Mouse (Mus musculus) embryonic fibroblast, embryonic 13.5 days (primary cell): ENCODE data around the gene Olfr119. TPM values are rescaled to one million over a fixed set of nuclear protein-coding genes. Genes with fewer than 3 reads are reported as not detected.
"Not testable (repeated sequence)": the region's sequence is repeated elsewhere in the genome, so short reads cannot be mapped to it uniquely, and the experiment has no call there.

ENCODE experiments used
- H3K27ac ChIP-seq: 2 replicates; pipeline ENCODE4 v1.5.1; 2012; ENCODE audit warnings: low read length, control low read depth, inconsistent platforms; ENCODE audit not compliant: insufficient read depth
- H3K4me1 ChIP-seq: 2 replicates; pipeline ENCODE4 v1.6.1; 2011; ENCODE audit warnings: low read length; ENCODE audit not compliant: control insufficient read depth, insufficient read depth
- H3K4me3 ChIP-seq: 2 replicates; pipeline ENCODE4 v1.5.1; 2011; ENCODE audit warnings: mild to moderate bottlenecking, control low read depth, low read length; ENCODE audit not compliant: insufficient read depth
- CTCF ChIP-seq: IDR thresholded peaks from 2 replicates; pipeline ENCODE4 v1.5.1; 2011; ENCODE audit warnings: mild to moderate bottlenecking, control low read depth, low read length, moderate library complexity, borderline replicate concordance; ENCODE audit not compliant: insufficient read depth
- POLR2A ChIP-seq: IDR thresholded peaks from 2 replicates; pipeline ENCODE4 v1.6.1; 2011; ENCODE audit warnings: low read depth, mild to moderate bottlenecking, control low read depth, low read length, moderate library complexity
- polyA plus RNA-seq: library from polyadenylated mRNA; stranded (reverse); fragments of >200 nt; gene quantifications from 2 replicates; pipeline ENCODE4 v1.2.4, GENCODE M21; 2011; ENCODE audit warnings: low read depth; ENCODE audit not compliant: missing spikeins, insufficient read length

Gene Olfr119
- polyA plus RNA-seq, result not detected in 2 replicates

DNA sequence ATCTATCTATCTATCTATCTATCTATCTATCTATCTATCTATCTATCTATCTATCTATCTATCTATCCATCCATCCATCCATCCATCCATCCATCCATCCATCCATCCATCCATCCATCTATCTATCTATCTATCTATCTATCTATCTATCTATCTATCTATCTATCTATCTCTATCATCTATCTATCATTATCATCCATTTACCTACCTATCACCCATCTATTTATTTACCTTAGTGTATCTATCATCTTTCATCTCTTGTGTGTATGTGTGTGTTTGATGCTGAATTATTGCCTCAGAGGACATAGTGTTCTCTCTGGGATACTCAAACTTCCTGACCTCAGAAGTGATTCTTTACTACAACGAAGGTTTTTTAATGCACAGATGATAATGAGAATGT, at the start of gene Olfr119:
Gene Olfr119, plus strand, starts transcription at position 301 of the 400 bp plus-strand sequence.
- H3K27ac ChIP-seq, H3K4me1 ChIP-seq, H3K4me3 ChIP-seq: not testable (repeated sequence)

- no peak within 1 kb of the TSS for H3K27ac ChIP-seq
- H3K4me1 ChIP-seq, result no peaks in the 10 kb centered on the region
- no peak for TF ChIP-seq CTCF
- no peak for TF ChIP-seq POLR2A
- H3K4me3 ChIP-seq, result no peak within 1 kb of the TSS
Measured at GRCm38 (mm10) chr17:37663682-37664081, 32.7 kb upstream of the Olfr119 start, which contains the start of gene Olfr117. Olfr117 (minus strand) TSS chr17:37663782.

GRCm38 (mm10) chr17:37666688-37667087, 29.7 kb upstream of the Olfr119 start, which contains the start of gene Olfr118:
Olfr118 (plus strand) TSS chr17:37666988.
- H3K27ac ChIP-seq, result no peak within 1 kb of the TSS
- TF ChIP-seq POLR2A (no peak), CTCF (no peak)
- no peaks in the 10 kb centered on the region for H3K4me1 ChIP-seq
- H3K4me3 ChIP-seq, result no peak within 1 kb of the TSS

DNA sequence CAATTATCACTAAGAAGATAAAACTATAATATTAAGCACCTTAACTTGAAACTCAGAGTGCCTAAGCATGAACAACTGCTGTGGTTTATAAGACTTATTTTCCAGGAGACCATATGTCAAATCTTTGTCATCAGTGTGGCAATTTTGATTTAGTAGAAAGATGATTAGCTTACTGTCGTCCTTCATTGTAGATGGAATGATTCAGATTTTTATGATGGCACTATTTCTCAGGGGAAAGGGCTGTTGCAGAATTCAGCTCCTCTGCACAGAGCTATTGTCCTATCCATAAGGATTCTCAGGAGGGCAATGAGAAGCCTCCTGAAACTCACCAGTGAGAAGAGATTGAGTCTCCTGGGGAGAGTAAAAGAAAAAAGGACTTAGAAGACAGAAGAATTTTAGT, 25.1 kb downstream of the Olfr119 start, which contains the start of gene Olfr120:
Gene Olfr120, plus strand, starts transcription at position 301 of the 400 bp plus-strand sequence.
- no peak for TF ChIP-seq POLR2A
- TF ChIP-seq CTCF, result no peak
- H3K4me1 ChIP-seq, result no peaks in the 10 kb centered on the region
- no peak within 1 kb of the TSS for H3K27ac ChIP-seq
- H3K4me3 ChIP-seq, result no peak within 1 kb of the TSS

DNA sequence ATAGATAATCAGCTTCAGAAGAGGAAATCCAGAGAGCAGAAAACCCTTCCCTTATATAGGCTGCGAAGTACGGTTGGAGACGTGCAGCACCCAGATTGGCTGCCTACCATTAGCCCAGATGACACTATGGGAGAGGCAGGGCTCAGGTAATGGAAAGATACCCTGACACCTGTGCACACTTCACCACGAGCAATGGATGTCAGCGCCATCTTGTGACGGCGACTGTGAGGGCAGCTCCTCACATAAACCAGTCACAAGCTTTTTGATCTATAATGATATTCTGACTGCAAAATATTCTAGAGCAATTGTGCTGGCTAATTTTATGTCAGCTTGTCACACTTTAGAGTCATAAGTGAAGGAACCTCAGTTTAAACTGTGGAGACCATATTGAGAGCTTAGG, 41.7 kb downstream of the Olfr119 start:
- Histone ChIP-seq H3K4me1 (no peaks in the 10 kb centered on the region), H3K4me3 (no peak overlapping the region), H3K27ac (no peak overlapping the region)
- TF ChIP-seq POLR2A, result no peak
- no peak for TF ChIP-seq CTCF

Other genes starting within 250 kb of the Olfr119 start
- gene Olfr109, start 237.6 kb upstream of the Olfr119 start, polyA plus RNA-seq, result not detected in 2 replicates
- not detected in 2 replicates for gene H2-M2, start 213.0 kb upstream of the Olfr119 start, polyA plus RNA-seq
- not detected in 2 replicates for gene Olfr110, start 204.1 kb upstream of the Olfr119 start, polyA plus RNA-seq
- gene Olfr111, start 188.5 kb upstream of the Olfr119 start, polyA plus RNA-seq, result not detected in 2 replicates
- gene Olfr112, start 127.1 kb upstream of the Olfr119 start, polyA plus RNA-seq, result not detected in 2 replicates
- gene Olfr113, start 118.9 kb upstream of the Olfr119 start, polyA plus RNA-seq, result not detected in 2 replicates
- not detected in 2 replicates for gene Olfr114, start 103.8 kb upstream of the Olfr119 start, polyA plus RNA-seq
- not detected in 2 replicates for gene Olfr115, start 69.5 kb upstream of the Olfr119 start, polyA plus RNA-seq
- not detected in 2 replicates for gene Olfr116, start 69.4 kb upstream of the Olfr119 start, polyA plus RNA-seq
- not detected in 2 replicates for gene Olfr117, start 32.8 kb upstream of the Olfr119 start, polyA plus RNA-seq
- not detected in 2 replicates for gene Olfr118, start 29.6 kb upstream of the Olfr119 start, polyA plus RNA-seq
- gene Olfr120, start 25.2 kb downstream of the Olfr119 start, polyA plus RNA-seq, result not detected in 2 replicates
- not detected in 2 replicates for gene Olfr121, start 52.3 kb downstream of the Olfr119 start, polyA plus RNA-seq
- gene Olfr122, start 72.0 kb downstream of the Olfr119 start, polyA plus RNA-seq, result not detected in 2 replicates
- not detected in 2 replicates for gene Olfr123, start 97.0 kb downstream of the Olfr119 start, polyA plus RNA-seq
- gene Olfr124, start 103.3 kb downstream of the Olfr119 start, polyA plus RNA-seq, result not detected in 2 replicates
- gene Olfr125, start 136.4 kb downstream of the Olfr119 start, polyA plus RNA-seq, result not detected in 2 replicates
- gene Olfr126, start 150.9 kb downstream of the Olfr119 start, polyA plus RNA-seq, result not detected in 2 replicates
- not detected in 2 replicates for gene Olfr127, start 203.9 kb downstream of the Olfr119 start, polyA plus RNA-seq
- gene Olfr128, start 224.0 kb downstream of the Olfr119 start, polyA plus RNA-seq, result not detected in 2 replicates